Mouse (Mus musculus): ENCODE results near the gene Sh3pxd2b.

The Sh3pxd2b gene

DNA sequence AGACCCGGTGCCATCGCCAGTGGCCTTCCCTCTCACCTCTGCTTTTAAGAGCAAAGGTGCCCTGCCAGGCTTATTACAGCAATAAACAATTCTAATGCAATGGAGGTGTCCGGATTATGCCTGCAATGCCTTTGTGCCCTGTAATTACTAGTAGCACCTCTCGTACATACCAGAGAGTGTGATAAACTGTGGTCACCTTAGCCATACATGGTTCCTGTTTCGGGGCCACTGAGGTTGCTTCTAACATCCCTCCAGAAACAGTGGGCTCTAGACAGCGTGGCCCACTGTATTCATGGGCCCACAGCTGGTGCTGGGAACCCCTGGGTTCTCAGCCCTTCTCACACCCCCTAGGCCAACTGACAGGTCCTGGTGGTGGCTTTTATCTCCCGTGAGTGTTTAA is 79.9 kb downstream of the Sh3pxd2b start:
- no peak for DNase-seq (ENCODE audit: low spot score)

GRCm38 (mm10) chr11:32435410-32436060 is 87.9 kb downstream of the Sh3pxd2b start:
- no peak for DNase-seq (ENCODE audit: low spot score)

DNA sequence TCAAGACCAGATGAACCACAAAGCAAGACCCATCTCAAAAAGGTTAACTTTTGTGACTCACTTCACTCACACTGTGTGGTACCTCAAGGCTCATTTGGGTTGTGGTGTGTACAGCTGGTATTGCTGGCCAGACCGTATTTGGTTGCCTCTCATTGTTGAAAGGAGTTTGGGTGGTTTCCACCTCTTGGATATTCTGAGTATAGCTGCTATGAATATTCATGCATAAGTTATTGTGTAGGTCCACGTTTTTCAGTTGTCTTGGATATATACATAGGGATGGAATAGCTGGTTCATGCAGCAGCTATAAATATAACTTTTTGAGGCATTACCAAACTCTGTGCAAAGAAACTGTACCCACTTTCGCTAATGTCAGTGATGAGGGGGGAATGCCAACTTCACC is 95.0 kb downstream of the Sh3pxd2b start:
- no peak for DNase-seq (ENCODE audit: low spot score)

- no peak for DNase-seq (ENCODE audit: low spot score)
Measured at GRCm38 (mm10) chr11:32444266-32444665, 96.6 kb downstream of the Sh3pxd2b start.

DNA sequence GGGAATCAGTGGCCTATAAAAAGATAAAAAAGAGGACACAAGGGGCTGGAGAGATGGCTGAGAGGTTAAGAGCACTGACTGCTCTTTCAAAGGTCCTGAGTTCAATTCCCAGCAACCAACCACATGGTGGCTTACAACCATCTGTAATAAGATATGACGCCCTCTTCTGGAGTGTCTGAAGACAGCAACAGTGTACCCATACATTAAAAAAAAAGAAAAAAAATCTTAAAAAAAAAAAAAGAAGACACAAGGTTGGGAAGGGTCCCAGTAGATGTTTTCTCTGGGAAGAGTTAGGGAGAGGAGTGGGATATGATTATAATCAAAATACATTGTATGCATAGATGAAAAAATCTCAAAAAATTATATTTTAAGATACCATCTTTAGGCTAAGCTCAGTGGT is 97.5 kb downstream of the Sh3pxd2b start:
- no peak for DNase-seq (ENCODE audit: low spot score)

- DNase-seq (ENCODE audit: low spot score) = no peak
Measured at GRCm38 (mm10) chr11:32445637-32446226, 98.1 kb downstream of the Sh3pxd2b start.

DNA sequence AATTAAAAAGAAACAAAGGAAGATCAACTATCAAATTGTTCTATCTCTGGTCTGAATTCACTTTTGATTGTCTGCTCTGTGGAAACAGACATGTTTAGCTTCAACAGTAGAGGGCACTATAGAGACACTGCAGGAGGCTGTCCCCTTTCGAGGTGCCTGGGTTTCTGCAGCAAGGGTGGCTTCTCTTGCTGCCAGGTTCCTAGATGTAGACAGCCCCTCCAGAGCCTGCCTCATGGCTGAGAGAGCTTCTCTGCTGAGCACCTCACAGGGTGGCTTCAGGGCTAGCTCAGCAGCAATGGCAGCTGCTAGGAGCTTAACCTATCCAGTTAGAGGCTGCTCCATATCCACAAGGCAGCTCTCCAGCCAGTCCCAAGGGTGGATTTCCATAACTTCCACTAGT is 102.6 kb downstream of the Sh3pxd2b start:
- DNase-seq (ENCODE audit: low spot score) = no peak

- no peak for DNase-seq (ENCODE audit: low spot score)
Measured at GRCm38 (mm10) chr11:32451306-32451705, 103.7 kb downstream of the Sh3pxd2b start.

DNA sequence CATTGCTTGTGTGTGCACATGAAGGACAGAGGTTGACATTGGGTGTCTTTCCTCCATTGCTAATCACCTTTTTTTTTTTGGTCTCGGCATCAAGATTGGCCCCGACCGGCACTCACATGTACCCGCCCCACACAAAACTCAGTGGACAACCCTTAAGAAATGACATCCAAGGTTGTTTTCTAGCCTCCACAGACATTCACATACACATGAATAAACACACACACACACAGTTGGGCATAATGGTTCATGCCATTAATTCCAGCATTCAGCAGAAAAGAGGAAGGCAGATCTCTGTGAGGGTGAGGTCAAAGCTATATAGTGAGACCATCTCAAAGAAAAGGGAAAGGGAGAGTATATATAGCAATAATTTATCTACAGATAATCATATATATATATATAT is 105.1 kb downstream of the Sh3pxd2b start:
- DNase-seq (ENCODE audit: low spot score) = no peak

DNA sequence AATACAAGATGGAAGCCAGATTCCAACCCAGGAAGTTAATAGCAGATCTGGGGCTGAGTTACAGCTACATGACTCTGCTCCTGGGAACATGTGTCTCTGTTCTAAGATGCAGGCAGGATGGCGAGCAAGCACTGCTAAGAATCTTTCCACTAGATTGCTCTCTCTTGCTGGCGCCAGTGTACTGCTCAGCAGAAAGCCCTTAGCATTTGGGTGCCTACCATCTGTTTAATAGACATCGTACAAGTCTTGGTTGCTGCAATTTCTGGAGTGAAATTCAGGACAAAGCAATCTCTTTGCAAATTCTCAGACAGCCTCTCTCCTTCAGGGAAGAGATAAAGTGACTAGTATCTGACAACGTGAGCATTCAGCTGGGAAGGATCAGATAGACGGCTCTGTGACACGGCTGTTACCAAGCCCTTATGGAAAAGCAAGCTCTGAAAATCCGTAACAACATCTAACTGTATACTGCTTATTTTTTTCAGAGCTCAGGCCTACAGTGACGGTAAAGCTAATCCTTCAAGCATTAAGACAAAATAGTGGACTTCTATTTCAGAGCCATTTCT is 105.8 kb downstream of the Sh3pxd2b start:
- DNase-seq (ENCODE audit: low spot score) = no peak

- no peak for DNase-seq (ENCODE audit: low spot score)
Measured at GRCm38 (mm10) chr11:32454231-32454799, 106.7 kb downstream of the Sh3pxd2b start.

DNA sequence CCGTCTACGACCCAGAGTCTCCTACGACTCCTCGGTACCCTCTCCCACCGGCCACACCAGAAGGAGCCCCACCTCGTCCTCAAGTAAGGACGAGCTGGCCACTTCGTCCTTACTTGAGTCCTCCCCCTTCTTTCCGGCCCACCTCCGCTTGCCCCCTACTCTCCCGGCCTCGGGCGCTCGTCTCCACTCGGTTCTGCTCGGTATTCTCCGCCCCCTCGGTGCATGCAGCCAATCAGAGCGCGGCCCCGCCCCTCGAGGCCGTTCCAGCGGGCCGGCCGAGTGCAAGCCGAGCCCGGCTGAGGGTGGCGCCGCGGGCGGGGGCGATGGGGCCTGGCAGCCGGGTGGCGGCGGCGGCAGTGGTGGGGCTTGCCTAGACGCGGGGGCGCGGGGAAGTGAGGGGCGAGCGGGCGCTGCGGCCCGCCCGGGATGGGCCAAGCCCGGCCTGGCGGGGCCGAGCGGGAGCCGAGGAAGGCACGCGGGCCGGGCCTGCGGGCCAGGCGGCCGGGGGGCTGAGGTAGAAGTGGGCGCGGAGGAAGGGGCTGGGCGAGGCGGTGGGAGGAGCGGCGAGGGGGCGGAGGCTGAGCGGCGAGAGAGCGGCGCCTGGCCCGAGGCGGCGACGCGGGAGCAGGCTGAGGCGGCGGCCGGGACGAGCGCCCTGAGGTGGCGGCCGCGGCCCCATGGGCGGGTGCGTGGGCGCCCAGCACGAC is 107.3 kb downstream of the Sh3pxd2b start, which contains the start of gene Ubtd2:
Ubtd2 (plus strand) TSS at position 571 of the 707 bp plus-strand sequence.
- DNase-seq (ENCODE audit: low spot score) = peak; percentile 91

GRCm38 (mm10) chr11:32455507-32456141 is 108.0 kb downstream of the Sh3pxd2b start:
- no peak for DNase-seq (ENCODE audit: low spot score)

- no peak for DNase-seq (ENCODE audit: low spot score)
Measured at GRCm38 (mm10) chr11:32456356-32456755, 108.7 kb downstream of the Sh3pxd2b start.

- DNase-seq (ENCODE audit: low spot score) = no peak
Measured at GRCm38 (mm10) chr11:32464282-32464681, 116.7 kb downstream of the Sh3pxd2b start.

GRCm38 (mm10) chr11:32471925-32472324 is 124.3 kb downstream of the Sh3pxd2b start:
- no peak for DNase-seq (ENCODE audit: low spot score)

GRCm38 (mm10) chr11:32474725-32475124 is 127.1 kb downstream of the Sh3pxd2b start:
- no peak for DNase-seq (ENCODE audit: low spot score)

- no peak for DNase-seq (ENCODE audit: low spot score)
Measured at GRCm38 (mm10) chr11:32475487-32476236, 128.0 kb downstream of the Sh3pxd2b start.
